Mouse (Mus musculus) v-Abl transformed pro-B cells (cell line): ENCODE results near the gene Sgsh.

ENCODE experiments used
- in situ Hi-C, 2 experiments: fragments of 400-800 bp; cut with MboI; formaldehyde crosslinking; loops; one replicate each; pipeline ENCODE4 v1.15.1; 2025; ENCODE audit not compliant: unreplicated experiment in 2 of 2

Gene Sgsh

GRCm38 (mm10) chr11:119314252-119314936 is 40.9 kb downstream of the Sgsh start:
- in situ Hi-C loops: no loop called here

- in situ Hi-C loops: no loop called here
Measured at GRCm38 (mm10) chr11:119310621-119311020, 44.7 kb downstream of the Sgsh start.

GRCm38 (mm10) chr11:119307916-119308315 is 47.4 kb downstream of the Sgsh start:
- in situ Hi-C loops: no loop called here

GRCm38 (mm10) chr11:119307658-119307867 is 47.8 kb downstream of the Sgsh start, which contains the start of gene Card14:
TSS of gene Card14 (plus strand) at chr11:119307768.
- in situ Hi-C loops: no loop called here

DNA sequence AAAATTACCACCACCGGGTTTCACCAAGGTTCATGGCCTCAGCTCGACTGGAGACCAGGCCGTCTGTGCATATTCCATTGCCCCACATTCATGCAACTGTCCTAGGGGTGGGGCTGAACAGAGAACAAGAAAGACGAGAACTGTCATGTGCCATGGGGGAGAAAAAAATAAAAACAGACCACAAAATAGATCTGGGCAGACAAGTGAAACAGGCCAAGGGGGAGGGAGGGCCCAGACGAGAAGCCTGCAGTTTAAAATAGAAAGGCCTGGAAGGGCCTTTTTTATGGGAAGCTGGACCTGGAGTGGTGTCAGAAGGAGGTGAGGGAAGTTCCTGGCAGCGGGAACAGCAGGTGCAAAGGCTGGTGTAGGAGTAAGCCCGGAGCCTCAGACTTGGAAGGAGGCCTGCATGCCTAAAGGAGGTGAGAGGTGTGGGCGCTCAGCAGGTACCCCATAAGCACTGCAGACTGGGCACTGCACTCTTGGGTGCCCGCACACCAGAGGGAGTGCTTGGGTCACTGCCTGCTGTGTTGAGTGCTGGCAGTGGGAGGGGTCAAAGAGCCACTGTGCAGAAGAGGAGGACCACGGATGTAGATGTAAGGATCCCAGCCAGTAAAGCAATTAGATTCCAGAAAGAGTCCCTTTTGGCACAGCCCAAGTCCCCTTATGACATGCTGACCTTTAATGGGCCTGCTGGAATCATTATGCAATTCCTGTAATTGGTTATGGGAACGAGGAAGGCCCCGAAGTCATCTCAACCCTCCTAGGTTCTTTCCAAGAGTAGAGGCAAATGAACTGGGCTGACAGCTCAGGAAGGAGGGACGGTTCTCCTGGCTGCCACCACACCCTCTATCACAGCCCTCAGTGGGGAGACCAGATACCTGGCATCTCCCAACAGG is 48.3 kb downstream of the Sgsh start:
- in situ Hi-C loops: no loop called here

- in situ Hi-C loops: no loop called here
Measured at GRCm38 (mm10) chr11:119304904-119305712, 50.2 kb downstream of the Sgsh start.

- in situ Hi-C loops: no loop called here
Measured at GRCm38 (mm10) chr11:119300986-119301385, 54.4 kb downstream of the Sgsh start.

DNA sequence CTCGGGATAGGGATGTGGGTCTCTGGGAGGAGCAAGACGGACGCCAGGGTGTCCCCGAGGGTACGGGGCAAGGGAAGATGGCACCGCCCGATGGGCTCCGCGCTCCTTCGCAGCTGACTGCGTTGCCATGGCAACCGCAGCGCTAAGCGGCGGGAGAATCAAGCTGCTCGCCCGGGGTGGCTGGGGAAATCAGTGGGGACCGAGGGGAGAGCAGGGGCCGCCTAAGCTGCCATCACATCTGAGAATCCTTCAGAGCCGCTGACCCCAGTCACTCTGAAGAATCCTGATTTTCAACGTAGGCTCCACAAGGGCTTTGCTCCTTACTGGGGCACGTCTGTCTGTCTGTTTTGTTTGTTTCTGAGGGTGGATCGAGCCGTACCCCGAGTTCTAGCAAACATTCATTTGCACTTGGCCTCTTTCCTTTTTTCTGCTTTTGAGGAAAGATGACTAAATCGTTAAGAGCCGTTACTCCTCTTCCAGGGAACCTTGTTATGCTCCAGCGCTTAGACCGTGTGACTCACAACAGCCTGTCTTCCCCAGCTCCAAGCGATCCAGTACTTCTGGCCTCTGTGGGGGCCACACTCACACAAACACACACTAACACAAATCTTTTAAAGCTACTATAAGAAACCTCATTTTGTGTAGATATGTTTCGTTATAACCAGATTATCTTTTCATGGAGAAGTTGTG is 54.9 kb downstream of the Sgsh start:
- in situ Hi-C loops: no loop called here

- in situ Hi-C loops: no loop called here
Measured at GRCm38 (mm10) chr11:119299391-119300245, 55.7 kb downstream of the Sgsh start, which contains the start of gene Eif4a3. TSS of gene Eif4a3 (minus strand) at chr11:119300089.

GRCm38 (mm10) chr11:119298917-119299316 is 56.4 kb downstream of the Sgsh start:
- in situ Hi-C loops: no loop called here

DNA sequence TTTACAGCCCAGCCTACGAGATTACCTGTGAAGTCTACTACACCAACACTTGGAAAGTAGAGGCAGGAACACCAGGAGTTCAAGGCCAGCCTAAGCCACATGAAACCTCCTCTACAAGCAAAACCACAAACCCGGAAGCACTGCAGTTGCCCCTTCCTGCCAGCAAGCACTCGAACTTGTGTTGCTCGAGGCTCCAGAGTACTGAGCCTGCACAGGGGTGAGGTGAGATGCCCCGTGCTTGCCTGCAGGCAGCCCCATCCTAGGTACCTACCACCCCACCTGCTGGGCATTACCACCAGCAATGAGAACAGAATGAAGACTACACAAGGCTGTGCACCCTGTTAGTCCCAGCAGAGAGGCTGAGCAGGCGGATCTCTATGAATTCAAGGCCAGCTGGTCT is 57.3 kb downstream of the Sgsh start:
- in situ Hi-C loops: no loop called here
